Mouse (Mus musculus): Measurements from ENCODE around the gene Kcna5. TPM values are rescaled to one million over a fixed set of nuclear protein-coding genes. Genes with fewer than 3 reads are reported as not detected.

The Kcna5 gene
- total and polyA plus RNA-seq, 3 experiments = not detected

- H3K4me1 ChIP-seq (ENCODE audit: control insufficient read depth in 1 of 2, insufficient read depth in 2 of 2) = no peaks in the 10 kb centered on the region
- peaks cover 12% of the 10 kb centered on the region for H3K9me3 ChIP-seq (replicated peaks; ENCODE audit: low read length)
- in situ Hi-C loops (cut with MboI; ENCODE audit: low pct_ligation_motif_present, low pct_unique_long_range_greater_than_20kb, low sequenced_read_pairs) (no loop called here), dilution Hi-C loops (cut with MboI; ENCODE audit: extremely low pct_ligation_motif_present, extremely low pct_unique_long_range_greater_than_20kb, low sequenced_read_pairs) (no loop called here)
- H3K27ac ChIP-seq (ENCODE audit: insufficient read depth, low read depth) = no peak overlapping the region
- H3K27me3 ChIP-seq (replicated peaks) = peaks cover 59% of the 10 kb centered on the region
- no peaks in the 10 kb centered on the region for H3K79me2 ChIP-seq (replicated peaks; ENCODE audit: control insufficient read depth, extremely low read depth, insufficient read depth, poor library complexity, severe bottlenecking)
- H3K36me3 ChIP-seq (replicated peaks in 1 of 2; ENCODE audit: control insufficient read depth in 1 of 2, insufficient read depth in 1 of 2, low read length in 1 of 2) = no peaks in the 10 kb centered on the region
- TF ChIP-seq SIN3A (IDR thresholded peaks at IDR 0.05; ENCODE audit: low read length) (no peak), HCFC1 (IDR thresholded peaks at IDR 0.05; ENCODE audit: low read depth, low read length) (no peak), JUN (IDR thresholded peaks at IDR 0.05; ENCODE audit: insufficient read depth, low read depth, low read length) (no peak), ZNF384 (IDR thresholded peaks at IDR 0.05; ENCODE audit: low read depth, low read length) (no peak), JUND (conservative IDR thresholded peaks at IDR 0.05; ENCODE audit: low read depth, low read length) (no peak), EP300 (IDR thresholded peaks at IDR 0.05; ENCODE audit: low read length) (no peak), ZC3H11A (IDR thresholded peaks at IDR 0.05; ENCODE audit: low read depth, low read length) (no peak)
- H3K9ac ChIP-seq (ENCODE audit: insufficient read depth, low read depth) = no peak overlapping the region
- no peak overlapping the region for H3K4me2 ChIP-seq (ENCODE audit: insufficient read depth, low read depth, poor library complexity, severe bottlenecking)
- DNase-seq (ENCODE audit: extremely low read depth) = no peak
- no peak overlapping the region for H3K4me3 ChIP-seq (replicated peaks in 1 of 3; ENCODE audit: low read depth in 2 of 3, low read length in 2 of 3, poor library complexity in 1 of 3)
Measured at GRCm38 (mm10) chr6:126502691-126503301, 32.4 kb downstream of the Kcna5 start.

GRCm38 (mm10) chr6:126500985-126501384, 34.2 kb downstream of the Kcna5 start:
- no peak overlapping the region for H3K27ac ChIP-seq (ENCODE audit: insufficient read depth, low read depth)
- no peak for TF ChIP-seq TCF12 (IDR thresholded peaks at IDR 0.05; ENCODE audit: low read depth, low read length)
- TF ChIP-seq SIN3A (IDR thresholded peaks at IDR 0.05; ENCODE audit: low read length) = no peak
- TF ChIP-seq EP300 (IDR thresholded peaks at IDR 0.05; ENCODE audit: low read length) = no peak
- no peak for TF ChIP-seq MAX (IDR thresholded peaks at IDR 0.05; ENCODE audit: low read length)
- no peak for TF ChIP-seq MXI1 (IDR thresholded peaks at IDR 0.05; ENCODE audit: low read depth, low read length)
- TF ChIP-seq HCFC1 (IDR thresholded peaks at IDR 0.05; ENCODE audit: low read depth, low read length) = no peak
- no peak for TF ChIP-seq KAT2A (IDR thresholded peaks at IDR 0.05; ENCODE audit: insufficient replicate concordance, low read length)
- no peak for TF ChIP-seq CHD1 (IDR thresholded peaks at IDR 0.05; ENCODE audit: low read depth, low read length)
- TF ChIP-seq RAD21 (IDR thresholded peaks at IDR 0.05; ENCODE audit: low read depth, low read length) = no peak
- no peak for TF ChIP-seq IRF4 (IDR thresholded peaks at IDR 0.05; ENCODE audit: low read depth, low read length)
- TF ChIP-seq NRF1 (IDR thresholded peaks at IDR 0.05; ENCODE audit: low read depth, low read length) = no peak
- no peak for TF ChIP-seq POLR2A (IDR thresholded peaks at IDR 0.05; ENCODE audit: low read depth, low read length)
- dilution Hi-C loops (cut with MboI; ENCODE audit: extremely low pct_ligation_motif_present, extremely low pct_unique_long_range_greater_than_20kb, low sequenced_read_pairs) (no loop called here), in situ Hi-C loops (cut with MboI; ENCODE audit: low pct_ligation_motif_present, low pct_unique_long_range_greater_than_20kb, low sequenced_read_pairs) (no loop called here)
- H3K4me1 ChIP-seq (ENCODE audit: control insufficient read depth in 1 of 2, insufficient read depth in 2 of 2) = no peaks in the 10 kb centered on the region
- peaks cover 62% of the 10 kb centered on the region for H3K27me3 ChIP-seq (replicated peaks)
- no peak for DNase-seq (ENCODE audit: extremely low read depth)
- H3K9ac ChIP-seq (ENCODE audit: insufficient read depth, low read depth) = no peak overlapping the region
- no peak overlapping the region for H3K4me2 ChIP-seq (ENCODE audit: insufficient read depth, low read depth, poor library complexity, severe bottlenecking)
- H3K9me3 ChIP-seq (replicated peaks; ENCODE audit: low read length) = peaks cover 12% of the 10 kb centered on the region
- H3K79me2 ChIP-seq (replicated peaks; ENCODE audit: control insufficient read depth, extremely low read depth, insufficient read depth, poor library complexity, severe bottlenecking) = no peaks in the 10 kb centered on the region
- no peak overlapping the region for H3K4me3 ChIP-seq (replicated peaks in 1 of 3; ENCODE audit: low read depth in 2 of 3, low read length in 2 of 3, poor library complexity in 1 of 3)
- no peaks in the 10 kb centered on the region for H3K36me3 ChIP-seq (replicated peaks in 1 of 2; ENCODE audit: control insufficient read depth in 1 of 2, insufficient read depth in 1 of 2, low read length in 1 of 2)

Data from CH12.LX (cell line).